Mouse (Mus musculus) limb, embryonic 14.5 days (tissue): ENCODE results near the gene Rnf168. TPM values are rescaled to one million over a fixed set of nuclear protein-coding genes. Genes with fewer than 3 reads are reported as not detected.

ENCODE experiments used
- ATAC-seq: fragments of 200-750 bp; cut with Nextera tagmentation; 2 replicates; pipeline ENCODE4 v1.8.0; 2017; ENCODE audit warnings: low read depth, moderate number of reproducible peaks, moderate TSS enrichment; ENCODE audit not compliant: low FRiP score
- DNase-seq: peaks from one replicate; pipeline ENCODE4 v3.0.0-alpha.2; 2015; ENCODE audit warnings: low spot score
- H3K27ac ChIP-seq: fragments of 300-500 bp; sonication (generic); replicated peaks from 2 replicates; pipeline ENCODE4 v1.5.1; 2014; ENCODE audit warnings: low read depth, mild to moderate bottlenecking, low read length, moderate library complexity, mixed read lengths
- H3K27me3 ChIP-seq: fragments of 300-500 bp; sonication (generic); 2 replicates; pipeline ENCODE4 v1.6.1; 2014; ENCODE audit warnings: low read length, mixed read lengths; ENCODE audit not compliant: control insufficient read depth, insufficient read depth
- H3K36me3 ChIP-seq: fragments of 300-500 bp; sonication (generic); 2 replicates; pipeline ENCODE4 v1.6.1; 2014; ENCODE audit warnings: mild to moderate bottlenecking, low read length, moderate library complexity, mixed read lengths; ENCODE audit not compliant: control insufficient read depth, insufficient read depth
- H3K4me1 ChIP-seq: fragments of 300-500 bp; sonication (generic); 2 replicates; pipeline ENCODE4 v1.6.1; 2014; ENCODE audit warnings: antibody characterized with exemption, low read length, mixed read lengths; ENCODE audit not compliant: control insufficient read depth, insufficient read depth
- H3K4me2 ChIP-seq: fragments of 300-500 bp; sonication (generic); replicated peaks from 2 replicates; pipeline ENCODE4 v1.6.1; 2014; ENCODE audit warnings: low read depth, mild to moderate bottlenecking, low read length, moderate library complexity; ENCODE audit not compliant: severe bottlenecking
- H3K4me3 ChIP-seq: fragments of 300-500 bp; sonication (generic); replicated peaks from 2 replicates; pipeline ENCODE4 v1.5.1; 2014; ENCODE audit warnings: low read length
- H3K9ac ChIP-seq: fragments of 300-500 bp; sonication (generic); 2 replicates; pipeline ENCODE4 v1.6.1; 2014; ENCODE audit warnings: mild to moderate bottlenecking, low read depth, low read length, moderate library complexity; ENCODE audit not compliant: severe bottlenecking
- H3K9me3 ChIP-seq: fragments of 300-500 bp; sonication (generic); 2 replicates; pipeline ENCODE4 v1.6.1; 2016; ENCODE audit warnings: low read length; ENCODE audit not compliant: control insufficient read depth
- POLR2A ChIP-seq: fragments of 200-500 bp; IDR thresholded peaks from 2 replicates; pipeline ENCODE4 v1.8.0; 2012; ENCODE audit warnings: inconsistent platforms, mild to moderate bottlenecking, moderate library complexity, borderline replicate concordance; ENCODE audit not compliant: insufficient read depth, insufficient read length; ENCODE audit errors: extremely low read depth
- WGBS: fragments of 180-500 bp; shearing (Covaris S2); extraction: QIAGEN DNeasy Blood & Tissue Kit; methylation state at CpG from one replicate; pipeline ENCODE4 v1.1.7; 2014; 5-methylcytosine and 5-hydroxymethylcytosine counted together
- polyA plus RNA-seq, 2 experiments: library from polyadenylated mRNA; depleted of rRNA in 1 of 2; stranded (reverse) in 1 of 2; unstranded in 1 of 2; fragments of >200 nt; fragmentation: Nextera tagmentation in 1 of 2; extraction: Ambion mirVana in 1 of 2; gene quantifications; 2 replicates each; pipeline versions ENCODE4 v1.2.1 to v1.2.3; 2012 to 2014

Gene Rnf168
- polyA plus RNA-seq, 2 experiments: 14.1 to 28.5 TPM

GRCm38 (mm10) chr16:32332556-32333511 lies 55.6 kb downstream of the Rnf168 start:
- H3K4me2 ChIP-seq: peak overlapping the region; percentile 39
- DNase-seq (peak; percentile 69), ATAC-seq (no peak; the same call in none of the 2 replicates)
- no peak for TF ChIP-seq POLR2A
- H3K27me3 ChIP-seq: no peaks in the 10 kb centered on the region
- H3K9me3 ChIP-seq: no peaks in the 10 kb centered on the region
- H3K27ac ChIP-seq: peak overlapping the region; percentile 95
- H3K9ac ChIP-seq: peak overlapping the region; percentile 97
- H3K36me3 ChIP-seq: no peaks in the 10 kb centered on the region
- under 1% methylated on average over 45 of the region's 54 CpGs for WGBS
- H3K4me1 ChIP-seq: peaks cover 6% of the 10 kb centered on the region; the same call in 1 of the 2 replicates
- H3K4me3 ChIP-seq: peak overlapping the region; percentile 99

GRCm38 (mm10) chr16:32335146-32335545 lies 57.9 kb downstream of the Rnf168 start:
- WGBS: 93% methylated on average over 5 of the region's 5 CpGs
- H3K4me3 ChIP-seq: no peak overlapping the region

GRCm38 (mm10) chr16:32336026-32336780 lies 58.9 kb downstream of the Rnf168 start:
- Histone ChIP-seq H3K27ac (no peak overlapping the region), H3K9me3 (no peaks in the 10 kb centered on the region), H3K4me3 (no peak overlapping the region), H3K4me2 (no peak overlapping the region), H3K36me3 (no peaks in the 10 kb centered on the region), H3K9ac (no peak overlapping the region), H3K27me3 (no peaks in the 10 kb centered on the region), H3K4me1 (peaks cover under 1% of the 10 kb centered on the region; the same call in 1 of the 2 replicates)
- no peak for DNase-seq
- 73% methylated on average over 7 of the region's 7 CpGs for WGBS
- no peak for TF ChIP-seq POLR2A
- ATAC-seq: no peak

More at GRCm38 (mm10) chr16:32335146-32335545, 57.9 kb downstream of the Rnf168 start:
- Histone ChIP-seq H3K4me1 (peaks cover 6% of the 10 kb centered on the region; the same call in 1 of the 2 replicates), H3K27me3 (no peaks in the 10 kb centered on the region), H3K36me3 (no peaks in the 10 kb centered on the region), H3K9me3 (no peaks in the 10 kb centered on the region), H3K27ac (no peak overlapping the region), H3K9ac (no peak overlapping the region), H3K4me2 (no peak overlapping the region)
- DNase-seq (no peak), ATAC-seq (no peak)
- TF ChIP-seq POLR2A: no peak

GRCm38 (mm10) chr16:32337001-32337400 lies 59.7 kb downstream of the Rnf168 start:
- no peaks in the 10 kb centered on the region for H3K36me3 ChIP-seq
- no peaks in the 10 kb centered on the region for H3K4me1 ChIP-seq
- H3K27ac ChIP-seq: no peak overlapping the region
- no peak for DNase-seq
- H3K4me3 ChIP-seq: no peak overlapping the region
- ATAC-seq: no peak
- no peak overlapping the region for H3K4me2 ChIP-seq
- no peaks in the 10 kb centered on the region for H3K27me3 ChIP-seq
- no peak for TF ChIP-seq POLR2A
- H3K9me3 ChIP-seq: no peaks in the 10 kb centered on the region
- no peak overlapping the region for H3K9ac ChIP-seq

GRCm38 (mm10) chr16:32340451-32340850 lies 63.2 kb downstream of the Rnf168 start:
- no peaks in the 10 kb centered on the region for H3K27me3 ChIP-seq
- ATAC-seq: no peak
- DNase-seq: no peak
- no peaks in the 10 kb centered on the region for H3K36me3 ChIP-seq
- H3K4me3 ChIP-seq: no peak overlapping the region
- no peaks in the 10 kb centered on the region for H3K9me3 ChIP-seq
- TF ChIP-seq POLR2A: no peak
- no peak overlapping the region for H3K9ac ChIP-seq
- H3K27ac ChIP-seq: no peak overlapping the region
- no peaks in the 10 kb centered on the region for H3K4me1 ChIP-seq
- H3K4me2 ChIP-seq: no peak overlapping the region
- 81% methylated on average over 1 of the region's 1 CpGs for WGBS
